Mouse (Mus musculus) liver, postnatal 0 days (tissue): Measurements from ENCODE around the gene Atf7ip.

Experiments used
- CTCF ChIP-seq: sonication (generic); IDR thresholded peaks from 2 replicates; pipeline ENCODE4 v1.5.1; 2016; ENCODE audit warnings: antibody characterized with exemption, low read depth
- EP300 ChIP-seq: IDR thresholded peaks from 2 replicates; pipeline ENCODE4 v1.6.1; 2016; ENCODE audit warnings: antibody characterized with exemption, low read depth, mild to moderate bottlenecking

- TF ChIP-seq CTCF = peak; percentile 61
- TF ChIP-seq EP300 = no peak
Observed at GRCm38 (mm10) chr6:136644171-136644570, 138.2 kb downstream of the Atf7ip start.
